Mouse (Mus musculus): ENCODE results near the gene Vangl1. TPM values are rescaled to one million over a fixed set of nuclear protein-coding genes. Genes with fewer than 3 reads are reported as not detected.
"Not testable (repeated sequence)": the region's sequence is repeated elsewhere in the genome, so short reads cannot be mapped to it uniquely, and the experiment has no call there.

Vangl1 gene
- polyA plus RNA-seq, 1 experiment from 2014 or later: 59.4 TPM

DNA sequence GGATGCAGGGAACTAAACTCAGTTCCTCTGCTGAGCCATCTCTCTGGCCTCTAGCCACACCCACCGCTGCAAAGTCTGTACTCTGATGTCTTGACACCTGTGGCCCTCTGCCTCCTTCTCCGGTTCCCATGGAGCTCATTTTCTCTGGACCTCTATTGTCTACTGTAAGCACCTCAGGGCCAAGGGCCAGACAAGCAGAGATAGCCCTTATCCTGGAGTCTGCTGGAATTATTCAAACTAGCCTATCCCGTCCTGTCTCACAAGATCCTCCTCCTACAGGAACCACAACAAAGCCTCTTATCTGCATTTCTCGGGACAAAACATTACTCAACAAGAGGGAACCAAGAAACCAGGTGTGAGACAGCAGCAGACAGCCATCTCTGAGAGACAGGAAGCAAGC is 9.8 kb upstream of the Vangl1 start:
- no peak for ATAC-seq (ENCODE audit: low read depth)
- Histone ChIP-seq H3K9ac (no peak overlapping the region), H3K27me3 (no peaks in the 10 kb centered on the region), H3K36me3 (no peaks in the 10 kb centered on the region), H3K4me2 (no peak overlapping the region), H3K27ac (no peak overlapping the region), H3K4me1 (replicated peaks) (no peaks in the 10 kb centered on the region), H3K9me3 (replicated peaks) (no peaks in the 10 kb centered on the region), H3K4me3 (replicated peaks) (no peak overlapping the region)
- DNase-seq: no peak
- 31% methylated on average over 4 of the region's 4 CpGs for WGBS (ENCODE audit: insufficient replicate concordance)

DNA sequence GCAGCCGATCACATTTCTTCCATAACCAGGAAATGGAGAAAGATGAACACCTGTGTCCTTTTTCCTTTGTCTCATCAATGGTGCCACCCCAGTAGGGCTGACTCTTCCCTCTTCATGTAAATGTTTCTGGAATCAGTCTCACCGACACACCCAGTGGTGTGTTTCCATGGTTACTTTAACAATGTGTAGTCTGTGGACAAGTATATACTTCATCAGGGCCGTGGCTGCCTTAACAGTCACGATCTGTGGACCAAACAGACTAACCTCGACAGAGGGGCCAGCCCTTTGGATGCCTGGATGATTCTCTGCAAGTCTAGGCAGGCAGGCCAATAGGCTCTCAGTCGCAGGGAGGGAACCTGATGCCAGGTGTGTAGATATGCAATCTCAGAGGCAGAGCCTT is 8.4 kb upstream of the Vangl1 start:
- H3K4me1 ChIP-seq (replicated peaks): no peaks in the 10 kb centered on the region
- H3K9me3 ChIP-seq (replicated peaks): no peaks in the 10 kb centered on the region
- 0 out of 2 replicates have a peak, but pooled peaks cover 4% of the 10 kb centered on the region for H3K27me3 ChIP-seq
- no peak overlapping the region for H3K4me2 ChIP-seq
- WGBS (ENCODE audit: insufficient replicate concordance): 45% methylated on average over 6 of the region's 6 CpGs
- H3K4me3 ChIP-seq (replicated peaks): no peak overlapping the region
- H3K36me3 ChIP-seq: no peaks in the 10 kb centered on the region
- H3K27ac ChIP-seq: no peak overlapping the region
- no peak overlapping the region for H3K9ac ChIP-seq
- ATAC-seq (ENCODE audit: low read depth) (no peak), DNase-seq (no peak)

DNA sequence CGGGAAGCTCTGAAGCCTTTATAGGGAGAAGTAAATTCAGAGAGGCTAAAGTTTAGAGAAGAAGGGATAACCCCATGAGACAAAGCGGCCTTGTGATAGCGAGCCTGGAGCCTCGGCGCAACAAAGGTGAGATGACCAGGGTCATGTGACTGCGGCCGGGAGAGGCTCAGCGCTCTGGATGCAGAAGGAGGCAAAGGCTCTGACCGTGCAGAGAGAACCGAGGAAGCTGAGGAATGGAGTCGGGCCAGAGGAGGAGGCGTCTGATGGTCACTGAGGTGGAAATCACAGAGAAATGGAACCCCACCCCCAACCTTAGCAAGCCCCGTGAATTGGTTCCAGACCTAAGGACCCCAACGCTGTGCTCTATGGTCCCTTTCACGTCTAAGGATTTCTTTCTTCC is 7.8 kb upstream of the Vangl1 start:
- Histone ChIP-seq H3K4me2 (no peak overlapping the region), H3K27ac (no peak overlapping the region), H3K4me3 (replicated peaks) (no peak overlapping the region), H3K9ac (no peak overlapping the region), H3K27me3 (0 out of 2 replicates have a peak, but pooled peaks cover 7% of the 10 kb centered on the region), H3K4me1 (replicated peaks) (no peaks in the 10 kb centered on the region), H3K36me3 (no peaks in the 10 kb centered on the region), H3K9me3 (replicated peaks) (no peaks in the 10 kb centered on the region)
- WGBS (ENCODE audit: insufficient replicate concordance): 77% methylated on average over 15 of the region's 15 CpGs
- no peak for DNase-seq
- no peak for ATAC-seq (ENCODE audit: low read depth)

DNA sequence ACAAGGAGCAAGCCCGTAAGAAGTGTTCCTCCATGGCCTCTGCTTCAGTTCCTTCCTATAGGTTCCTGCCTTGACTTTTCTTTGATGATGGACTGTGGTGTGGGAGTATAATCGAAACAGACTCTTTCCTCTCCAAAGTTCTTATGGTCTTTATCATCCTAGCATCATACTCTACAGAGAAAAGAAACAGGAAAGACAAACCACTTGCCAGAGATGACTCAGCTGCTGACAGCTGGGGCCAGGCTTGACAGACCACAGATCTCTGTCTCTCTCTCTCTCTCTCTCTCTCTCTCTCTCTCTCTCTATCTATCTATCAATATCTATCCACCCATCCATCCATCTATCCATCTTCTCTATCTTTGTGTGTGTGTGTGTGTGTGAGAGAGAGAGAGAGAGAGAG is 6.8 kb upstream of the Vangl1 start:
- peaks cover 17% of the 10 kb centered on the region for H3K27me3 ChIP-seq
- no peak for DNase-seq
- H3K9ac ChIP-seq: no peak overlapping the region
- no peaks in the 10 kb centered on the region for H3K9me3 ChIP-seq (replicated peaks)
- H3K4me3 ChIP-seq (replicated peaks): no peak overlapping the region
- H3K36me3 ChIP-seq: no peaks in the 10 kb centered on the region
- 38% methylated on average over 2 of the region's 2 CpGs for WGBS (ENCODE audit: insufficient replicate concordance)
- H3K4me1 ChIP-seq (replicated peaks): no peaks in the 10 kb centered on the region
- H3K4me2 ChIP-seq: no peak overlapping the region
- H3K27ac ChIP-seq: no peak overlapping the region
- no peak for ATAC-seq (ENCODE audit: low read depth)

DNA sequence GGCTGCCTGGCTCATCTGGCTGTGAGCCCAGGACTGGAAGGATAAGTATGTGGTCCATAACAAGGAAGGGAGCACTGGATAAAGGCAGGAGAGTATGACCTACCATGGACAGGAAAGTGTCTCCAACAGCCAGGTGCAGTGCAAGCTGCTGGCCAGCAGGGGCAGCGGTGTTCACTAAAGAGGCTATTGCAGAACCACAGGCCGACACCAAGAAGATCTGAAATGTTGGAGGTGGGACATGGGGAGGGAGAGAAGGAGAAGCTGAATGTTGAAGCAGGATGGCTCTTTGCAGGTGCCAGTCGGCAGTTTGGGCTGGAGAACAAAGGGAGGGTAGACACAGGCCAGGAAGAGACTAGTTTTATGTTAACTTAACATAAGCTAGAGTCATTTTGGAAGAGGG is 6.3 kb upstream of the Vangl1 start:
- no peak overlapping the region for H3K27ac ChIP-seq
- H3K4me3 ChIP-seq (replicated peaks): no peak overlapping the region
- no peak overlapping the region for H3K9ac ChIP-seq
- DNase-seq (peak; percentile 38), ATAC-seq (ENCODE audit: low read depth) (no peak)
- H3K9me3 ChIP-seq (replicated peaks): no peaks in the 10 kb centered on the region
- no peaks in the 10 kb centered on the region for H3K4me1 ChIP-seq (replicated peaks)
- H3K4me2 ChIP-seq: no peak overlapping the region
- WGBS (ENCODE audit: insufficient replicate concordance): 50% methylated on average over 3 of the region's 3 CpGs
- peaks cover 23% of the 10 kb centered on the region for H3K27me3 ChIP-seq
- no peaks in the 10 kb centered on the region for H3K36me3 ChIP-seq

DNA sequence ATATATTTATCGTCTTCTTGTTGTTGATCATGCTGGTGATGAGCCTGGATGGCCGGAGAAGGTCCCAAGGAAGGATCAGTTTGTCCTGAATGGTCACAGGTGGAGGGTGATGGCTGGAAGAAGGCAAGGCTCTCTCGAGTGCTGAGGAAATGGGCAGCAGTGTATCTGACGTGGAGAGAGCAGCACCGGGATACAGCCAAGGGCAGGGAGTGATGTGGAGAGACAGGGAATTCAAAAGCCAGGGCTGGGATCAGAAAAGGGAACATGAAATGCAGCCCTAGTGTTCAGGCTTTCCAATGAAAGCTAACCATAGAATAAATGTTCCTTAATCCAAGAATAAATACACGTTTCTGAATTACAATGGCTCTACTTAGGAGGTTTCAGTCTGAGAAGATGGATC is 4.4 kb upstream of the Vangl1 start:
- H3K4me1 ChIP-seq (replicated peaks): peaks cover 12% of the 10 kb centered on the region
- no peak overlapping the region for H3K27ac ChIP-seq
- WGBS (ENCODE audit: insufficient replicate concordance): 58% methylated on average over 6 of the region's 6 CpGs
- H3K9me3 ChIP-seq (replicated peaks): no peaks in the 10 kb centered on the region
- no peak overlapping the region for H3K9ac ChIP-seq
- DNase-seq: no peak
- H3K4me3 ChIP-seq (replicated peaks): no peak overlapping the region
- H3K36me3 ChIP-seq: no peaks in the 10 kb centered on the region
- H3K27me3 ChIP-seq: peaks cover 42% of the 10 kb centered on the region
- H3K4me2 ChIP-seq: no peak overlapping the region
- no peak for ATAC-seq (ENCODE audit: low read depth)

DNA sequence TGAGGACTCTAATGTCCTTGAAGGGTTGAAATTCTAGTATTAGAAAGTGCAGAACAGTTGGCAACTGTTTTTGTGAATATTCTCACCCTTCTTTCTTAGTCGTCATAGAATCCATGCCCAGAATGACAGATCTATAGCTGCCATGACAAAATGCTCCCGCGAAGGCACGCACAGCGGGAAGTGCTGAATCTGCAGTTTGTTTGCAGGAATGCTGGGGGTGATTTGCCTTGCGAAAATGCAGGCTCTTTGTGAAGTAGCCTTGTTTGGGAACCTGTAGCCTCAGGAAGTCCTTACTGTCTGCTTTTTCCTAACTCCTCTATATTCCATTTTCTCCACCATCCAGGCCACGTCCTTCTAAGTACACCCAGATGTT is 951 bp upstream of the Vangl1 start:
- WGBS (ENCODE audit: insufficient replicate concordance): 19% methylated on average over 7 of the region's 7 CpGs
- Histone ChIP-seq H3K36me3 (no peaks in the 10 kb centered on the region), H3K27me3 (peaks cover 72% of the 10 kb centered on the region), H3K4me2 (no peak overlapping the region), H3K9ac (no peak overlapping the region), H3K4me3 (replicated peaks) (no peak overlapping the region), H3K9me3 (replicated peaks) (no peaks in the 10 kb centered on the region), H3K4me1 (replicated peaks) (peaks cover 20% of the 10 kb centered on the region), H3K27ac (no peak overlapping the region)
- ATAC-seq (ENCODE audit: low read depth) (no peak), DNase-seq (no peak)

DNA sequence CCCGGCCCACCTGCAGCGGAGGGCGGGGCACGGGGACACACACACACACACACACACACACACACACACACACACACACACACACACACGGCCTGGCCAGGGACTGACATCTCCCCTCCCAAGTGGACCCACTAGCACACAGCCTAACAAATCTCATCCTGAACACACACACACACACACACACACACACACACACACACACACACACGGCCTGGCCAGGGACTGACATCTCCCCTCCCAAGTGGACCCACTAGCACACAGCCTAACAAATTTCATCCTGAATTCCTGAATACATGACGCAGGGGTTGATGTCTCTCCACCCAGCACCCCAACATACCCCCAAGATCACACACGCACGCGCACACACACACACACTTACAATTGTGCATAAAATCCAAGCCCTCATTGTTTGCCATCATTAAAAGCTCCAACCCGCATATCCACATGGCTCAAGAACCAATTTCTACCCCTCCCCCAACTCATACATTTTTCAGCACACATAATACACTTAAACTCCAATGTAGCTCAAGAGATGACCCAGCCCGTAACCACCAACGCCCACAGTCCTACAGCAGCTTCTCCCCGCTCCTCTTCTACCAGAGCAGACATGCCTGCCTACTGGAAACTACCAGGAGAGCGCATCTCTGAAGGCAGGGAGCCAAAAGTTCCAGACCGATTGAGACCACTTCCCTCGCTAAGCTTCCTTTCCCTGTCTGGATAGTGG is 403 bp upstream of the Vangl1 start:
- 0 out of 2 replicates have a peak overlapping the region, but pooled peaks have one; percentile 72 for H3K9ac ChIP-seq
- H3K27me3 ChIP-seq: peaks cover 78% of the 10 kb centered on the region
- WGBS (ENCODE audit: insufficient replicate concordance): 11% methylated on average over 12 of the region's 17 CpGs

DNA sequence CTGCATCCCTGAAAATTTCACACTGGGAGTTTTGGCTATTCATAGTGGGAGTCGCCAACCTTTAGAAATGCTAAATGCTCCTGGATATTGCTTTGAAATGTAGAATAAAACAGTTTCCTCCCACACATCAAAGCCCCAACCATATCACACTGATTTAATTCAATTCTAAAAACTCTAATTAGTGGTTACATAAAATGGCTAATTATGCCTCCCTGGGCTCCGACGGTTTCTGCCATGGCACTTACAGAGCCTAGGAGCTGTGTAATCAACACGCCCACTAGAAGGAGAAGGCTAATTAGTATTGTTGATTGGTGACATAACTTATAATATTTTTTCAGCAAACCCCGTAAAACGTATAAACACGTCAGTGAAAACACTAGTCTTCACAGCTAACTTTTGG is 1.4 kb downstream of the Vangl1 start:
- Histone ChIP-seq H3K36me3 (no peaks in the 10 kb centered on the region), H3K4me1 (replicated peaks) (peaks cover 29% of the 10 kb centered on the region), H3K27ac (no peak overlapping the region), H3K27me3 (peaks cover 80% of the 10 kb centered on the region), H3K9me3 (replicated peaks) (no peaks in the 10 kb centered on the region), H3K9ac (no peak overlapping the region), H3K4me3 (replicated peaks) (peak overlapping the region; percentile 67), H3K4me2 (peak overlapping the region; percentile 85)
- DNase-seq: no peak
- 18% methylated on average over 7 of the region's 7 CpGs for WGBS (ENCODE audit: insufficient replicate concordance)
- no peak for ATAC-seq (ENCODE audit: low read depth)

More for the DNA sequence above, 403 bp upstream of the Vangl1 start:
- not testable (repeated sequence) for H3K27ac ChIP-seq; ATAC-seq (ENCODE audit: low read depth); H3K9me3 ChIP-seq (replicated peaks); H3K36me3 ChIP-seq; DNase-seq
- Histone ChIP-seq H3K4me1 (replicated peaks) (peaks cover 20% of the 10 kb centered on the region), H3K4me2 (peak overlapping the region; percentile 85), H3K4me3 (replicated peaks) (peak overlapping the region; percentile 67)

DNA sequence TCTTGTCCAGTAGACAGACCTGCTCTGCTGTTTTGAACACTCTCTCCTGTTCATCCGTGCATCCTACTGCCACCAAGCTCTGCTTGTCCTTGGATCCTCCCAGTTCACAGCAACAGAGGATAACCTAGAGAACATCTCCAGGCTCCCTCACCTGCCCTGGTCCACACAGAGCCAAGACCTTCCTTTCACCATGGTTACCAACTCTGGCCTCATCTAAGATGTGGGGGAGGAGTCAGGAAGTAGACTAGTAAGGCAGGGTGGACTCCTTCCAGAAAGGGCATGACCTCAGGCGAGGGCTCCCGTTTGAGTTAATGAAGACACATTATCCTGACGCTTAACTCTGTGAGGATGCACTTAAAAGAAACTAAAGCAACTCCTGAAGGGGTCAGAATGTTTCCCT is 4.5 kb downstream of the Vangl1 start:
- no peak overlapping the region for H3K9ac ChIP-seq
- no peaks in the 10 kb centered on the region for H3K36me3 ChIP-seq
- ATAC-seq (ENCODE audit: low read depth) (no peak), DNase-seq (no peak)
- no peak overlapping the region for H3K4me2 ChIP-seq
- H3K9me3 ChIP-seq (replicated peaks): no peaks in the 10 kb centered on the region
- peaks cover 64% of the 10 kb centered on the region for H3K27me3 ChIP-seq
- no peak overlapping the region for H3K4me3 ChIP-seq (replicated peaks)
- WGBS (ENCODE audit: insufficient replicate concordance): 42% methylated on average over 4 of the region's 4 CpGs
- H3K4me1 ChIP-seq (replicated peaks): peaks cover 45% of the 10 kb centered on the region
- no peak overlapping the region for H3K27ac ChIP-seq

DNA sequence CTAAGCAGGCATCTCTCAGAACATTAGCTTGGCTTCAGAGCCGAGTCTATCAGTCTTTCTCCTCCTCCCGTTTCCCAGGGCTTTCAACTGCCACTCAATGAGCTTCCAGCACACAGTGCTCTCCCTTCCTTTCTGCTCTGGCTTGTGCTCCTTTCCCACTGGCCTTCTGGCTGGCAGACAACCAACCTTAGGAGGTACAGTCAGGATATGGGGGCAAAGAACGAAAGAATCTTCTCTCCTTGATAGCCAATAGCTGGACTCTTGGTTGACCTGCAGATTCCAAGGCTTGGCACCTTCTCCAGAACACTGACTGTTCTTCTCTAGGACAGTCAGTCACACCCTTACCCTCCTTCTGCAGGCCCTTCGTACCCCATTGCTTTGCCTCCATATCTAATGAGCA is 5.3 kb downstream of the Vangl1 start:
- Histone ChIP-seq H3K9ac (no peak overlapping the region), H3K4me1 (replicated peaks) (peaks cover 49% of the 10 kb centered on the region), H3K36me3 (no peaks in the 10 kb centered on the region), H3K27me3 (peaks cover 63% of the 10 kb centered on the region), H3K4me2 (no peak overlapping the region), H3K27ac (no peak overlapping the region), H3K9me3 (replicated peaks) (no peaks in the 10 kb centered on the region), H3K4me3 (replicated peaks) (no peak overlapping the region)
- ATAC-seq (ENCODE audit: low read depth): no peak
- DNase-seq: no peak
- 49% methylated on average over 4 of the region's 4 CpGs for WGBS (ENCODE audit: insufficient replicate concordance)

DNA sequence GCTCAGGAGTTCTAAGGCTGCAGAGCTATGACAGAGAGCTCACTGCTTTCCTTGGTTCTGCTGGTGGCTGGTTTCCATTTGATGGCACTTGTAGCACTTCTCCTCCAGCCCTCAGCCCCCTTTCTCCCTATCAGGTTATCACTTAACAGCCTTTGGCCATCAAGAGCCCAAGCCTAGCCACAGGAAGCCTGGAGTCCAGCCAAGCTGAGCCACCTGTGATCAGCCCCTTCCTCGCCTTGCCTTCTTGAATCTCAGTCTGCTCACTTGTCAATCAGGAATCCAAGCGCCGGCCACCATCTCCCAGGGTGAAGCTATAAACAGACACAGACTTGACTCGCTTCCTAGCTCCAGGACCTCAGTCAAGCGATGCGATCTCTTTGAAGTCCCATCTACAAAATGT is 6.0 kb downstream of the Vangl1 start:
- DNase-seq: no peak
- H3K27me3 ChIP-seq: peaks cover 63% of the 10 kb centered on the region
- 53% methylated on average over 6 of the region's 6 CpGs for WGBS (ENCODE audit: insufficient replicate concordance)
- no peaks in the 10 kb centered on the region for H3K9me3 ChIP-seq (replicated peaks)
- H3K4me1 ChIP-seq (replicated peaks): peaks cover 49% of the 10 kb centered on the region
- no peak overlapping the region for H3K4me2 ChIP-seq
- no peak overlapping the region for H3K27ac ChIP-seq
- H3K4me3 ChIP-seq (replicated peaks): no peak overlapping the region
- H3K36me3 ChIP-seq: no peaks in the 10 kb centered on the region
- H3K9ac ChIP-seq: no peak overlapping the region
- no peak for ATAC-seq (ENCODE audit: low read depth)

Measured in liver, embryonic 13.5 days (tissue).